Mouse (Mus musculus) megakaryocyte, embryonic 14.5 days (primary cell): ENCODE measurements at regions not wholly inside any gene's neighbourhood (a gene's known extent, or its start where the extent isn't known, plus 50 kb on each side); places are given as distances from the start of the nearest gene placed in this dataset.

Experiments
- FLI1 ChIP-seq: IDR thresholded peaks from 2 replicates; pipeline ENCODE4 v1.6.1; 2012; ENCODE audit warnings: low read length, inconsistent platforms, mixed read lengths
- GATA1 ChIP-seq: IDR thresholded peaks from 3 replicates; pipeline ENCODE4 v1.6.1; 2012; ENCODE audit warnings: mixed read lengths, low read length, inconsistent platforms, borderline replicate concordance

GRCm38 (mm10) chr2:171816685-171817419, 226.4 kb downstream of the Cbln4 start:
- TF ChIP-seq GATA1 (no peak), FLI1 (no peak)
